Comparison of ENCODE assay signal across 9 mouse cellular contexts in genomic region chr19:4981767-4982166, GRCm38 (mm10). TPM values are rescaled to one million over a fixed set of nuclear protein-coding genes. Genes with fewer than 3 reads are reported as not detected.
DNase-seq lines count a peak whose midpoint lies in the region; ATAC-seq lines count a peak whose summit lies in the region.
"Had no signal": no experiment of that assay in that cellular context is flagged by ENCODE, and none has a peak within 500 bp of the region (broad histone marks: within the 10 kb centered on the region; RNA-seq: fewer than 3 reads in every experiment).

No protein-coding gene starts in this region.

- no peaks in the 10 kb centered on the region for H3K4me1 ChIP-seq in neural tube, embryonic 15.5 days
- H3K4me1 ChIP-seq in embryonic facial prominence, embryonic 10.5 days = no peaks in the 10 kb centered on the region
- H3K4me1 ChIP-seq: neural tube, embryonic 12.5 days had no signal

- H3K4me3 ChIP-seq in neural tube, embryonic 15.5 days (replicated peaks) = no peak overlapping the region
- H3K4me3 ChIP-seq in embryonic facial prominence, embryonic 10.5 days = no peak overlapping the region
- H3K4me3 ChIP-seq: neural tube, embryonic 12.5 days had no signal

- H3K36me3 ChIP-seq in neural tube, embryonic 15.5 days = 0 out of 2 replicates have a peak, but pooled peaks cover 7% of the 10 kb centered on the region
- no peaks in the 10 kb centered on the region for H3K36me3 ChIP-seq in embryonic facial prominence, embryonic 10.5 days (replicated peaks)
- H3K36me3 ChIP-seq: neural tube, embryonic 12.5 days had no signal

- H3K9me3 ChIP-seq in neural tube, embryonic 15.5 days (replicated peaks) = no peaks in the 10 kb centered on the region
- H3K9me3 ChIP-seq in embryonic facial prominence, embryonic 10.5 days = no peaks in the 10 kb centered on the region
- H3K9me3 ChIP-seq: neural tube, embryonic 12.5 days had no signal

- no peak for ATAC-seq in neural tube, embryonic 15.5 days (ENCODE audit: low FRiP score)

- no peak overlapping the region for H3K27ac ChIP-seq in neural tube, embryonic 15.5 days (replicated peaks)
- H3K27ac ChIP-seq in embryonic facial prominence, embryonic 10.5 days (replicated peaks) = no peak overlapping the region
- H3K27ac ChIP-seq: neural tube, embryonic 12.5 days had no signal

- H3K9ac ChIP-seq in neural tube, embryonic 15.5 days (replicated peaks) = no peak overlapping the region
- H3K9ac ChIP-seq: neural tube, embryonic 12.5 days had no signal

- no peak overlapping the region for H3K4me2 ChIP-seq in neural tube, embryonic 15.5 days
- H3K4me2 ChIP-seq: neural tube, embryonic 12.5 days had no signal

- peaks cover 41% of the 10 kb centered on the region for H3K27me3 ChIP-seq in neural tube, embryonic 15.5 days (replicated peaks)
- H3K27me3 ChIP-seq in embryonic facial prominence, embryonic 10.5 days (replicated peaks; ENCODE audit: low read depth, poor library complexity, severe bottlenecking) = peaks cover 42% of the 10 kb centered on the region

- DNase-seq in cerebellum, adult 18-20 months = peak; percentile 76
- no peak for DNase-seq in cerebellum, adult 11-12 months
- peak; percentile 31 for DNase-seq in neural tube, embryonic 10.5 days (ENCODE audit: extremely low spot score, low spot score)
- peak; percentile 85 for DNase-seq in adipocyte (ENCODE audit: low spot score)
- DNase-seq in embryonic facial prominence, embryonic 10.5 days (ENCODE audit: low spot score) = peak; percentile 39
- peak; percentile 50 for DNase-seq in layer of hippocampus, adult 9-10 months (ENCODE audit: low spot score)
- peak; percentile 57 for DNase-seq in retina, postnatal 7 days (ENCODE audit: low read depth, low spot score)

RNA-seq across cellular contexts. Expression of gene Npas4, which starts 8.3 kb away (rescaled TPM):
- polyA plus RNA-seq in neural tube, embryonic 15.5 days (2015; fragmentation: Nextera tagmentation; extraction: Ambion mirVana) = 0.36 and 0.42 TPM in 2 replicates
- not detected in 2 replicates for polyA plus RNA-seq in embryonic facial prominence, embryonic 10.5 days (2016; fragmentation: Nextera tagmentation; extraction: Ambion mirVana)

RNA-seq across cellular contexts. Expression of gene Mrpl11, which starts 19.8 kb away (rescaled TPM):
- polyA plus RNA-seq in neural tube, embryonic 15.5 days (2015; fragmentation: Nextera tagmentation; extraction: Ambion mirVana) = 97.3 and 105 TPM in 2 replicates
- polyA plus RNA-seq in embryonic facial prominence, embryonic 10.5 days (2016; fragmentation: Nextera tagmentation; extraction: Ambion mirVana) = 164 and 165 TPM in 2 replicates

RNA-seq across cellular contexts. Expression of gene Peli3, which starts 38.8 kb away (rescaled TPM):
- 12.0 and 13.2 TPM in 2 replicates for polyA plus RNA-seq in neural tube, embryonic 15.5 days (2015; fragmentation: Nextera tagmentation; extraction: Ambion mirVana)
- 2.6 and 3.1 TPM in 2 replicates for polyA plus RNA-seq in embryonic facial prominence, embryonic 10.5 days (2016; fragmentation: Nextera tagmentation; extraction: Ambion mirVana)

RNA-seq across cellular contexts. Expression of gene Slc29a2, which starts 41.9 kb away (rescaled TPM):
- polyA plus RNA-seq in neural tube, embryonic 15.5 days (2015; fragmentation: Nextera tagmentation; extraction: Ambion mirVana) = 12.8 and 14.0 TPM in 2 replicates
- 7.1 and 8.5 TPM in 2 replicates for polyA plus RNA-seq in embryonic facial prominence, embryonic 10.5 days (2016; fragmentation: Nextera tagmentation; extraction: Ambion mirVana)

RNA-seq across cellular contexts. Expression of gene Dpp3, which starts 53.7 kb away (rescaled TPM):
- 104 TPM in 2 replicates for polyA plus RNA-seq in neural tube, embryonic 15.5 days (2015; fragmentation: Nextera tagmentation; extraction: Ambion mirVana)
- 194 and 203 TPM in 2 replicates for polyA plus RNA-seq in embryonic facial prominence, embryonic 10.5 days (2016; fragmentation: Nextera tagmentation; extraction: Ambion mirVana)
